Mouse (Mus musculus): ENCODE data around the gene Cdc27. TPM values are rescaled to one million over a fixed set of nuclear protein-coding genes. Genes with fewer than 3 reads are reported as not detected.

The Cdc27 gene
- total RNA-seq (2023), result 30.1 and 38.0 TPM in 2 replicates

GRCm38 (mm10) chr11:104550406-104550974, at the start of gene Cdc27, which contains the start of gene Myl4:
Cdc27 (minus strand) TSS chr11:104550620.
Myl4 (plus strand) TSS chr11:104550663.

GRCm38 (mm10) chr11:104468751-104469268, 81.6 kb downstream of the Cdc27 start, which contains the start of gene Kansl1:
Kansl1 (minus strand) TSS chr11:104468861.

Other genes starting within 250 kb of the Cdc27 start
- 56.8 and 68.1 TPM in 2 replicates for gene Kansl1, start 81.8 kb downstream of the Cdc27 start, total RNA-seq (2023)
- gene Myl4, start within 50 bp of the Cdc27 start, total RNA-seq (2023), result 1.2 and 4.7 TPM in 2 replicates
- 31.8 and 44.7 TPM in 2 replicates for gene Itgb3, start 57.4 kb upstream of the Cdc27 start, total RNA-seq (2023)
- not detected in 2 replicates for gene Gm11639, start 135.1 kb upstream of the Cdc27 start, total RNA-seq (2023)